ENCODE assay signal across 24 mouse cellular contexts in genomic region chr5:17879924-17880323, GRCm38 (mm10). TPM values are rescaled to one million over a fixed set of nuclear protein-coding genes. Genes with fewer than 3 reads are reported as not detected.
DNase-seq lines count a peak whose midpoint lies in the region; ATAC-seq and TF ChIP-seq lines count a peak whose summit lies in the region.
"Had no signal": no experiment of that assay in that cellular context is flagged by ENCODE, and none has a peak within 500 bp of the region (broad histone marks: within the 10 kb centered on the region; RNA-seq: fewer than 3 reads in every experiment).

No protein-coding gene starts in this region.

- H3K4me1 ChIP-seq in heart, embryonic 13.5 days: peaks cover 30% of the 10 kb centered on the region
- peaks cover 6% of the 10 kb centered on the region; the same call in 1 of the 2 replicates for H3K4me1 ChIP-seq in lung, postnatal 0 days (ENCODE audit: insufficient read depth, low read depth, low read length)
- H3K4me1 ChIP-seq in stomach, postnatal 0 days (replicated peaks; ENCODE audit: control insufficient read depth, insufficient read depth): no peaks in the 10 kb centered on the region
- H3K4me1 ChIP-seq: embryonic facial prominence, embryonic 10.5 days; forebrain, embryonic 10.5 days; midbrain, embryonic 15.5 days; neural tube, embryonic 13.5 days had no signal

- TF ChIP-seq CTCF in lung, postnatal 0 days (IDR thresholded peaks at IDR 0.05): no peak
- no peak for TF ChIP-seq CTCF in stomach, postnatal 0 days (IDR thresholded peaks at IDR 0.05; ENCODE audit: low read depth)

- no peak for DNase-seq in heart, postnatal 10 days
- peak; percentile 31 for DNase-seq in lung, postnatal 0 days (ENCODE audit: low spot score)
- DNase-seq in lung, postnatal 25 days (ENCODE audit: low spot score): no peak
- DNase-seq in stomach, postnatal 0 days (ENCODE audit: low spot score): no peak
- no peak for DNase-seq in embryo, embryonic 10 days (ENCODE audit: low spot score)
- DNase-seq: adrenal gland, postnatal 10 days; B cell, adult 2 months; cerebellum, adult 9-10 months; gastrocnemius, postnatal 25 days; kidney, adult 18-20 months; lung, adult 18-20 months; lung, postnatal 14 days; retina, postnatal 1 day; thymus, adult 2 months had no signal

- no peak overlapping the region for H3K4me3 ChIP-seq in heart, embryonic 13.5 days
- H3K4me3 ChIP-seq in lung, postnatal 0 days (ENCODE audit: low read depth, low read length): no peak overlapping the region
- no peak overlapping the region for H3K4me3 ChIP-seq in stomach, postnatal 0 days (ENCODE audit: low read depth, low read length)
- H3K4me3 ChIP-seq: embryonic facial prominence, embryonic 10.5 days; forebrain, embryonic 10.5 days; midbrain, embryonic 15.5 days; myocyte; neural tube, embryonic 13.5 days had no signal

- no peaks in the 10 kb centered on the region for H3K36me3 ChIP-seq in heart, embryonic 13.5 days
- no peaks in the 10 kb centered on the region for H3K36me3 ChIP-seq in lung, postnatal 0 days (ENCODE audit: insufficient read depth, low read length)
- H3K36me3 ChIP-seq in stomach, postnatal 0 days (ENCODE audit: control insufficient read depth, insufficient read depth, low read length): no peaks in the 10 kb centered on the region
- H3K36me3 ChIP-seq: embryonic facial prominence, embryonic 10.5 days; forebrain, embryonic 10.5 days; midbrain, embryonic 15.5 days; neural tube, embryonic 13.5 days had no signal

- no peak for TF ChIP-seq EP300 in lung, postnatal 0 days (IDR thresholded peaks at IDR 0.05)
- no peak for TF ChIP-seq EP300 in stomach, postnatal 0 days (optimal IDR thresholded peaks at IDR 0.05)

- whole genome bisulfite sequencing in heart, embryonic 13.5 days: 79% methylated on average over 1 of the region's 1 CpGs
- WGBS in lung, postnatal 0 days: 80% methylated on average over 1 of the region's 1 CpGs
- WGBS in stomach, postnatal 0 days: 88% methylated on average over 1 of the region's 1 CpGs

- H3K27ac ChIP-seq in heart, embryonic 13.5 days (replicated peaks): peak overlapping the region; percentile 59
- no peak overlapping the region for H3K27ac ChIP-seq in lung, postnatal 0 days (ENCODE audit: low read length)
- H3K27ac ChIP-seq in stomach, postnatal 0 days (replicated peaks): no peak overlapping the region
- H3K27ac ChIP-seq: embryonic facial prominence, embryonic 10.5 days; forebrain, embryonic 10.5 days; midbrain, embryonic 15.5 days; neural tube, embryonic 13.5 days had no signal

- no peaks in the 10 kb centered on the region for H3K27me3 ChIP-seq in heart, embryonic 13.5 days (replicated peaks)
- no peaks in the 10 kb centered on the region for H3K27me3 ChIP-seq in lung, postnatal 0 days (replicated peaks; ENCODE audit: insufficient read depth, low read length)
- H3K27me3 ChIP-seq in stomach, postnatal 0 days (ENCODE audit: control insufficient read depth, insufficient read depth, low read length): no peaks in the 10 kb centered on the region
- H3K27me3 ChIP-seq: midbrain, embryonic 15.5 days; neural tube, embryonic 13.5 days had no signal

- ATAC-seq in heart, embryonic 13.5 days (ENCODE audit: extremely low read depth, insufficient number of reproducible peaks, low FRiP score, low TSS enrichment): no peak
- ATAC-seq in lung, postnatal 0 days: no peak
- peak; percentile 81 for ATAC-seq in granulocyte monocyte progenitor cell, adult 5-6 weeks (replicated peaks; ENCODE audit: poor library complexity, severe bottlenecking)
- ATAC-seq in stomach, postnatal 0 days (ENCODE audit: low FRiP score, low TSS enrichment): peak; percentile 15; the same call in 1 of the 2 replicates
- no peak for ATAC-seq in erythroblast, adult 5-6 weeks (replicated peaks; ENCODE audit: low FRiP score, poor library complexity, severe bottlenecking)
- ATAC-seq: forebrain, embryonic 16.5 days; hindbrain, embryonic 16.5 days; midbrain, embryonic 15.5 days had no signal

- no peak overlapping the region for H3K4me2 ChIP-seq in heart, embryonic 13.5 days
- no peak overlapping the region for H3K4me2 ChIP-seq in lung, postnatal 0 days (replicated peaks; ENCODE audit: low read depth, low read length)
- no peak overlapping the region for H3K4me2 ChIP-seq in stomach, postnatal 0 days (replicated peaks; ENCODE audit: low read depth)
- H3K4me2 ChIP-seq: midbrain, embryonic 15.5 days; neural tube, embryonic 13.5 days had no signal

- H3K9me3 ChIP-seq in heart, embryonic 13.5 days: no peaks in the 10 kb centered on the region
- no peaks in the 10 kb centered on the region for H3K9me3 ChIP-seq in lung, postnatal 0 days (ENCODE audit: low read length)
- H3K9me3 ChIP-seq in stomach, postnatal 0 days (ENCODE audit: control insufficient read depth, low read length): no peaks in the 10 kb centered on the region
- H3K9me3 ChIP-seq: embryonic facial prominence, embryonic 10.5 days; forebrain, embryonic 10.5 days; midbrain, embryonic 15.5 days; neural tube, embryonic 13.5 days had no signal

- no peak overlapping the region for H3K9ac ChIP-seq in heart, embryonic 13.5 days
- H3K9ac ChIP-seq in lung, postnatal 0 days (replicated peaks; ENCODE audit: low read depth): no peak overlapping the region
- H3K9ac ChIP-seq in stomach, postnatal 0 days (ENCODE audit: low read length): no peak overlapping the region
- H3K9ac ChIP-seq: midbrain, embryonic 15.5 days; neural tube, embryonic 13.5 days had no signal

- intact Hi-C loops in heart, postnatal 10 days (cut with DNase I): loop anchor here (5.0 to 10.0 kb wide), 2 partner anchors 45 to 102 kb away; no protein-coding TSS in a partner anchor

RNA-seq across cellular contexts. Expression of gene Cd36, which starts 8.7 kb away (rescaled TPM):
- polyA plus RNA-seq in heart, embryonic 13.5 days (2015; fragmentation: Nextera tagmentation; extraction: Ambion mirVana): 74.1 and 80.4 TPM in 2 replicates
- total RNA-seq in heart, postnatal 10 days (2021): 1,000 to 10,000 TPM; 1,557 to 1,665 TPM
- 448 and 458 TPM in 2 replicates for polyA plus RNA-seq in lung, postnatal 0 days (2015; fragmentation: Nextera tagmentation; extraction: Ambion mirVana)
- not detected in 2 replicates for total RNA-seq in granulocyte monocyte progenitor cell, adult 5-6 weeks (2014; fragmentation: Nextera tagmentation)
- total RNA-seq in granulocyte monocyte progenitor cell, adult 5-6 weeks (2017): not detected in 2 replicates
- polyA plus RNA-seq in stomach, postnatal 0 days (2015; fragmentation: Nextera tagmentation; extraction: Ambion mirVana): 28.2 and 35.9 TPM in 2 replicates
- total RNA-seq in erythroblast, adult 5-6 weeks (2015; ENCODE audit: low replicate concordance): 678 and 679 TPM in 2 replicates
- 1,468 and 1,791 TPM in 2 replicates for total RNA-seq in erythroblast, adult 5-6 weeks (2017; ENCODE audit: low replicate concordance)

Comparison
In these comparisons a context has a peak if more than half of its experiments do, and no peak if none do; other contexts are left out.
1. ATAC-seq: peak in granulocyte monocyte progenitor cell, adult 5-6 weeks (single experiment) and stomach, postnatal 0 days (single experiment); none in heart, embryonic 13.5 days (single experiment), lung, postnatal 0 days (single experiment) and erythroblast, adult 5-6 weeks (single experiment).
2. RNA of gene Cd36, which starts 8.7 kb away (total RNA-seq): 1,557 to 1,665 TPM in heart, postnatal 10 days and 678 to 1,791 TPM in erythroblast, adult 5-6 weeks; not detected in granulocyte monocyte progenitor cell, adult 5-6 weeks; every median in the first group is over 100 times any median in the second.